Mouse (Mus musculus): Measurements from ENCODE around the gene Slc7a4.

DNA sequence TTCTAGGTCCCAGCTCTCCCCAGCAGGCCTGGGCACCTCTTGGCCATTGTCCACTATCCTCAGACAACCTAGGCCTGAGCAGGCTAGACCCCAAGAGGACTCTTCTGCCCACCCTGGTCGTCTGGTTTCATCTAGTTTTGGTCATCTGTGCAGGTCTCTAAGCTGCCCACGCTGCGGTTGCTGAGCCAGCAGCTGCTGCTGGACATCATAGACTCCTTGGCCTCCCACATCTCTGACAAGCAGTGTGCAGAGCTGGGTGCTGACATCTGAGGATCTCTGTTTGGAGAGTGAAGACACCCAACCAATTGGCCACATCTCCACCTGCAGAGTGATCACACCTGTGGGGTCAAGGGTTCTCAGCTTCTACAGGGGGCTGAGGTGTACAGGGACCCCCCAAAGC is 57.5 kb downstream of the Slc7a4 start:
- TF ChIP-seq CTCF (IDR thresholded peaks at IDR 0.05; ENCODE audit: low read depth, low read length) (no peak), EP300 (IDR thresholded peaks at IDR 0.05; ENCODE audit: insufficient read depth, low read depth, low read length) (no peak)

All from ES-Bruce4 (cell line).